Mouse (Mus musculus): ENCODE measurements around the gene Itpkc.

Gene Itpkc

DNA sequence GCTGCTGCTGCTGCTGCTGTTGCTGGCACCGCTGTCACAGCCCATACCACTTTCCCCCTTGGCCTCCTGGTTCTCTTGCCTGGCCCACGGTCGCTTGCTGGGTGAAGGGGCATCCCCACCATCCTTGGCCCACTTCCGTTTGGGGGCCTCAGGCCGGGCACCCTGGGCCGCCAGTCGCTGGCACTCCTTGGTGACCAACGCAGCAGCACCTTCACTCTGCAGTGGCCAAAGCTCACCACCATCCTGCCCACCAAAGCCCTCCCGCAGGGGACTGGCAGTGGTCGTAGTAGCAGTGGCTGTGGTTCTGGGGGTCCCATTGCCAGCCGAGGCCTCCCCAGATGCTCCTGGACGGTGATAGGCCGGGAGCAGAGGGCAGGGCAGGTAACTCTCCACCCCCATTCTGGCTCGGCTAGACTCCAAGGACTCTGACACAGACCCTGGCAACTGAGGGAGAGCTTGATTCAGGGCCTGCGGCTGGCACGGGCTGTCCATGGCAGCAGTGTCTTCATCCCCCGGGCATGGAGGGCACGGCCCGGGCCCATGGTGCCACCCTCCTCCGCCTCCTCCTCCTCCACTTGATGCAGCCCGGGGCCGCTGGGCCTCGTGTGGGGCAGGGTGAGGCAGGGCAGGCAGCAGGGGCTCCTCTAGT lies 63.3 kb downstream of the Itpkc start:
- DNase-seq (ENCODE audit: extremely low spot score, low spot score), result no peak

GRCm38 (mm10) chr7:27164112-27164947 lies 64.1 kb downstream of the Itpkc start:
- DNase-seq (ENCODE audit: extremely low spot score, low spot score), result no peak

DNA sequence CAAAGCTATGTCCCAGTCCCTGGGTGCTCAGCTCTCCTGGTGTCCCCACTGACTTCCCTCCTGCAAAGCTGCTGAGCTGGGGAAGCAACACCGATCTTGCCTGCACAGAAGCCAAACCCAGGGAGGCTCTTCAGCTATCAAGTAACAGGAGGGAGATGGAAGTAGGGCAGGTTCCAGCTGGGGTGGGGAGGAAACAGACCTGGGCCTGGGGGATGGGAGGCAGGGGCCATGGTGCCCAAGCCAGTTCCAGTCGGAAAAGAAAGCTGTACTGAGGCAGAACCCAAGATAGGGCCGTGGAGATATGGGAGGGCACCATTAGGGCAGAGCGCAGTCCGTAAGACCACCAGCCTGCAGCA lies 65.0 kb downstream of the Itpkc start:
- no peak for DNase-seq (ENCODE audit: extremely low spot score, low spot score)

DNA sequence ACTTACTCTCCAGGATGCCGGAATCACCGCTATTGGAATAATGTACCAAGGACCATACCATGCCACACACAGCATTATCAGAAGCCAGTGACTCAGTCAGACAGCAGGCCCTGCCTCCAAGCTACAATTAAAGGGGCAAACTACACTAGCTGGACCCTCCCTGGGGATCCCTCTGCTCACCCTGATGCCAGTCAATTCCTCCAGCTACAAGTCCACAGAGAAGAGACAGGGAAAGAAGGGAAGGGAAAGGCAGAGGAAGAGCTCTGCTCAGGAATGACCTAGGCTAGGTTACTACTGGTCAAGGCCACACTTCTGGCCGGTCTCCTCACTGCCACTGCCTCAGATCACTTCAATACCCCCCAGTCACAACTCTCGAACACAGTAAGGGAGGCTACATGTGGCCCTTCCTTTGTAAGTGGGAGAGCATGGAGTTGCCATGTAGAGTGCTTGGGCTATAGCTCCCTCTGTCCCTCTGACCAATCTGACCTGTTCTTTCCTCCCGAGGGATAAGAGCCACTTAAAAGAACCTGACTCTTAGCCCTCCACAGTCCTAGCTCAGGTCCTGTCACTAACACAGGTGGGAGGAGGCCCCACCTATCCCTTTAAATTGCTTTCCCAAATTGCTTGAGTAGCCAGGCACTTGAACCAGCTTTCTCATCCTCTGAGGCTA lies 65.5 kb downstream of the Itpkc start:
- DNase-seq (ENCODE audit: extremely low spot score, low spot score), result no peak

DNA sequence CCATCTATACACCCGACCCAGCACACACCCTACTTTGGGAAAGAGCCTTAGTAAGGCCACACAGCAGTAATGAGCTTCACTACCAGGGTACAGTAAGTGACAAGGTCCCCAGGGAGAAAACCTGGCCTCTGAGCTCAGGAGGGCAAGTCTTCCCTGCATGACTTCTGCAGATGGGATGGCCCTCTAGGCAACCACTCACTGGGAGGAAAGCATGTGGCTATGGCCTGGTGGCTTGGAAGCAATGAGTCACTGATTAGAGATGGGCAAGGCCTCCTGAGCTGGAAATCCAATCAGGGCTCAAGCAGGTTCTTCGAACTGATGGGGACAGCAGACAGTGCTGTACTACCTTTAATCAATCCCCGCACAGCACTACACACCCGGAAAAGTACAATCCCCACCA lies 66.7 kb downstream of the Itpkc start:
- DNase-seq (ENCODE audit: extremely low spot score, low spot score), result no peak

GRCm38 (mm10) chr7:27160921-27161320 lies 67.5 kb downstream of the Itpkc start:
- DNase-seq (ENCODE audit: extremely low spot score, low spot score), result no peak

- peak; percentile 82 for DNase-seq (ENCODE audit: extremely low spot score, low spot score)
Observed at GRCm38 (mm10) chr7:27159882-27160281, 68.6 kb downstream of the Itpkc start.

- DNase-seq (ENCODE audit: extremely low spot score, low spot score), result no peak
Observed at GRCm38 (mm10) chr7:27159256-27159655, 69.2 kb downstream of the Itpkc start.

- no peak for DNase-seq (ENCODE audit: extremely low spot score, low spot score)
Observed at GRCm38 (mm10) chr7:27158171-27158570, 70.3 kb downstream of the Itpkc start.
